Mouse (Mus musculus) hematopoietic stem cell, adult 5-6 weeks (primary cell): Measurements from ENCODE around the gene Eif4h. TPM values are rescaled to one million over a fixed set of nuclear protein-coding genes. Genes with fewer than 3 reads are reported as not detected.

Experiments
- ATAC-seq, 2 experiments: fragments of 125-278 bp in 1 of 2; replicated peaks in 1 of 2; 2 replicates each; pipeline ENCODE4 v1.8.0; 2016 to 2017; ENCODE audit warnings: inconsistent platforms in 2 of 2, mild to moderate bottlenecking in 2 of 2, moderate number of reproducible peaks in 2 of 2, low read depth in 1 of 2, moderate TSS enrichment in 1 of 2; ENCODE audit not compliant: low FRiP score in 2 of 2, poor library complexity in 2 of 2, severe bottlenecking in 2 of 2, insufficient read depth in 1 of 2, low TSS enrichment in 1 of 2
- total RNA-seq: library from RNA; stranded (forward); fragments of 172-1452, 232-1000 nt; gene quantifications from 2 replicates; pipeline ENCODE4 v1.2.3, GENCODE M21; 2017

Gene Eif4h
- total RNA-seq: 180 and 255 TPM in 2 replicates

GRCm38 (mm10) chr5:134639269-134639682 is at the start of gene Eif4h:
Gene Eif4h (minus strand): TSS chr5:134639490.
- peak; percentile 79 to 83 for ATAC-seq

DNA sequence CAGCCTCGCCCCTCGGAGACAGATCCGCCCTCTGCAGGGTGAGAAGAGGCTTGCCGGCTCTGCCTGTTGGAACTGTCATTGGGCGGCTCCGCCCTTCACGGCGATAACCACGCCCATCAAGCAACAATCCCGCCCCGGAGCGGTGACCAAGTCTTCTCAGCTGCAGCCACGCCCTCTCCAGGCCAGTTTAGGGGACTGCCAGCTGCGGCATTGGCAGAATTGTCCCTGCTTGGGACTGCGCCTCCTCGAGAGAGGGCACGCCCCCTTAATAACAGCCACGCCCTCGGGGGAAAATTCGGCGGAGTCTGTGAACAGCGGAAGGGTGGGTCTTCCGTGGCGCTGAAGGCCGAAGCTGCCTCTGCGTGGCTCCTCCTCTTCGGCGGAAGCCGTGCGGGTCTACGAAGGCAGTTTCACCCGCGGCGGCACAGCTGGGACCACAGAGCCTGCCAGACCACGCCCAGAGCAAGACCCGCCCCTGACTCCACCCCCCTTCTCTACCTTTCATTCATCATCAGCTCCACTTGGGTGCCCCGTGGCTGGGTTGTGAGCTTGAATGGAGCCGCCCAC is 49.5 kb upstream of the Eif4h start:
- peak; percentile 92 to 96 for ATAC-seq

DNA sequence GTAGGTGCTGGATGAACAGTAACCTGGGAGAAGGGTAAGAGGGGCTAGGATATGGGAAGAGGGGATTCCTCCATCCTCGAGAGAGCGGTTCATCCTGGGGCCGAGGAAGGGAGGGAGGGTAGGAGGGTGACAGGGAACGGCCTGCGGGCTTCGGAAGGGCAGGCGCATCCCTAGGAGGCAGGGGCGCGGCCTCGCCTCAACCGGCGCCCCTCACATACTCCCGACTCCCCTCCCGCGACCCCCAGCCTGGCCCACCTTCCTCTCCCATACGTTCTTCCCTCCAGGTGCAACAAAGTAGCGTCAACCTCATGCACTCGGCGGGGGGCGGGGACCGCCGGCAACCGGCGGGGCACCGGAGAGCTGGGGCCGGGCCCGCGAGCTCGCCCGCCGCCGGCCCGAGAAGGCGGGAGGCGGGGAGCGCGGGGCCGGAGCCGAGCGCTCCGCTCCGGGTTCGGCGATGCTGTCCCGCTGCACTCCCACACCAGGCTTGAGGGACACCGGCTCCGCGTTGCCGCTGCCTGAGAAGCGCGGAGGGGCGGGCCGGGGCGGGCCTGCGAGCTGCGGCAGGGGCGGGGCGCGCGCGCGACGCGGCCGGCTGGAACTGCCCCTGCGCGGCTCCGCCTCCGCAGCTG is 48.9 kb upstream of the Eif4h start, which contains the start of gene Limk1:
Limk1 (minus strand) TSS at position 513 of the 632 bp plus-strand sequence.
- no peak for ATAC-seq

DNA sequence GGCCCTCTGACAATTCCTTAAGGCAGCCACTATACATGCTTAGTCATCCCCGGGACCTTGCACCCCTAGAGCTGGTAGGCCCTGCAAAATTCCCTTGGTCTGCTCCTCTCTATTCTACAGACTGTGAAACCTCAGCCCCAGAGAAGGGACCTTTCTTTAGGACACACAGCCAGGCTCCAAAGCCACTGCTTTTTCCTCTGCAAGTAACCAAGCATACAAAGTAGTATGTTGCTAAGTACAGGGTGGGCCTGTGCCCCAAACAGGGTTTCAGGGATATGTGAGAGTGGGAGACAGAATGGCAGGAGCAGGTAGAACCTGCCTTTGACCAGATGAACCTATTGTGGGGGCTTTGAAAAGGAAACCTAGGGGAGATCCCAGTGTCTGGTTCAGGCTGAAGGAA is 47.9 kb upstream of the Eif4h start:
- ATAC-seq: no peak

DNA sequence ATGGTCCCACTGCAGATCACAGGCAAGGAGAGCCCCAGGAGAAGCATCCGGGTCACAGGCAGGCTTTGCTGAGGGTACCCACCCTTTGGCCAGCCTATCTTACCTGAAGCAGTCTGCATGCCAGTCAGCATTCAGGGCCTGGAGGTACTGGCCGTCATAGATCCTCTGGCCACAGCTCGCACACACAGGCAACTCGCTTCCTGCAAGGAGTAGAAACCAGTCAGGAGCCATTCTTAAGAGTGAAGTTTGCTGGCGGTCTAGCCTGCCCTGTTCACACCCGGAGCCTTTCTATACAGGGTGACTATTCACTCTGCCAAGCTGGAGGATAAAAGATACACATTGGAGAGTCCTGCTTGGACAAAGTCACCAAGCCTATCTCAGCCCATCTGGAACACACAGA is 47.3 kb upstream of the Eif4h start:
- ATAC-seq: no peak

- no peak for ATAC-seq
Measured at GRCm38 (mm10) chr5:134684398-134684797, 45.1 kb upstream of the Eif4h start.

DNA sequence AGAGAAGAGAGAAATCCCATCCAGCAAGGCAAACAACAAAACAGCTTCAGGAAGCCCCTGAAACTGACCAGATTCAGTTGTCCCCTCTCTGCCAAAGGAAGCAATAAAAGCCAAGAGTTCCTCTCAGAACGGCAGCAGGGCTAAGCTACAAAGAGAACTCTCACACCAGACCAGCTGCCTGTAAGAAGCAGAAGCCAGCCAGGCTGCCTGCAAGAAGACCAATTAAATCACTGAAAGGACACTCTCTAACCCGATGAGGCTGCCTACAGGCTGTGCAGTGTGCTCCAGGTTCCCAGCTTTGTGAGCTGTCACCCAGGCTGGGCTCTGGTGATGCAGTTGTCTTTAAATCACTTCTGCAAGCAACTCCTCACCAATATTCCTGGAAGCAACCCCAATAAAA is 44.5 kb upstream of the Eif4h start:
- ATAC-seq: no peak

DNA sequence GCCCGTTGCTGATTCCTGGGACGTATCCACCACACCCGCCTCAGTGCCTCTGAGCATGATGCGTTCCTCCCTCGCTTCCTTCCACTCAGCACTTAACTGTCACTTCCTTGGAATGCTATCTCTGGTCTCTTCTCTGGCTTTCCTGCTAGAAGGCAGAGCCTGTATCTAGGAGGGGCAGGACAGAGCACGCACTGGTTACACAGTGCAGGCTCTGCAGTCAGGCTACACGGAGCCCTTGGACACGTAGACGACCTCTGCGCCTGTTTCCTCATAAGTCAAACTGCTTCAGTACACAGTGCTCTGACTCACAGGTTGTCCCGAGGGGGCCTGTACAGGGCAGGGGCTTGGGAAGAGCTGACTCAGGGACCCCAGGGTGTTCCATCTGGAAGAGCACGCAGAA is 40.9 kb upstream of the Eif4h start:
- ATAC-seq: no peak

DNA sequence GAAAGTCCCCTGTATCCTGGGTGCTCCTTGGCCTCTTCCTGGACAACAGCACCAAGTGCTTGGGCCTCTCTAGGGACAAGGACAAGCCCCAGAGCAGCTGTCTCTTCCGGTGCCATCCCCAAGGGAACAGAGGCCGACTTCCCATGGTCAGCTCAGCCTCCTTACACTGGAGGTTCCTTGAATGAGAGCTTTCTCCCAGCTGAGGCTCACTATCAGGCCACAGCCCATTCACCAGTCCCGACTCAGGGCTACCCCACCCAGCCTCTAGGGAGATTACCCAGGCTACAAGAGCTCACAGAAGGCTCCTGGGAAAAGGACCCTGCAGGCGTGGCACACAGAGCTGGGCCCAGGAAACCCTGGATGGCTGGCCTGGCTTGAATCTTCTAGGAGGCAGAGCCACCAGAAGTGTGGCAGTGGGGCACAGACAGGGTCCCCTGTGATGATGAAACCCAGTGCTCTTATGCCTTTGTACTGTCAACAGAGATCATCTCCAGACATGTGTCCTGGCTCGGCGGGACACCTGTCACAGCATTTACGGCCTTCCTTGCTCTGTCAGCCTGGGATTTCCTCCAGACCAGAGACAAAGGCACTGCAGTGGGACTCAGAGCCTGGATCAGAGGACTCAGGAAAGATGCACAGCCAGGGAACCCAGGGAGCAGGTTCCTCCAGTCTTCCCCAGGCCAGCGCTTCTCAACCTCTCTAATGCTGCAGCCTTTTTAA is 39.7 kb upstream of the Eif4h start:
- no peak for ATAC-seq

- peak; percentile 91 for ATAC-seq
Measured at GRCm38 (mm10) chr5:134678031-134678430, 38.7 kb upstream of the Eif4h start.

- ATAC-seq: no peak
Measured at GRCm38 (mm10) chr5:134677491-134677890, 38.2 kb upstream of the Eif4h start.

- peak; percentile 42 to 57 for ATAC-seq
Measured at GRCm38 (mm10) chr5:134675956-134676759, 36.9 kb upstream of the Eif4h start.

GRCm38 (mm10) chr5:134674977-134675376 is 35.7 kb upstream of the Eif4h start:
- ATAC-seq: no peak

- ATAC-seq: no peak
Measured at GRCm38 (mm10) chr5:134672611-134673010, 33.3 kb upstream of the Eif4h start.

DNA sequence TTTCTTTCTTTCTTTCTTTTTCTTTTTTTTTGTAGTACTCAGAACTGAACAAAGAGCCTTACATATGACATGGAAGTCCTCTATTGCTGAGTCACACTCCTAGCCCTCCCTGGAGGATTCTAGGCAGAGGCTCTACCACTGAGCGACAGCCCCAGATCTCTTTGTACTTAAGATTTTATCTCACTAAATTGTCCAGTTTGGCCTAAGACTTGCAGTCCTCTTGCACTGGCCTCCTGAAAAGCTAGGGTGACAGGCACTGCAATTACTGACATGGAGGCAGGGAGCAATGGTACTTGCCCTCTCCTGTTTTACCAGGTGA is 32.9 kb upstream of the Eif4h start:
- no peak for ATAC-seq

DNA sequence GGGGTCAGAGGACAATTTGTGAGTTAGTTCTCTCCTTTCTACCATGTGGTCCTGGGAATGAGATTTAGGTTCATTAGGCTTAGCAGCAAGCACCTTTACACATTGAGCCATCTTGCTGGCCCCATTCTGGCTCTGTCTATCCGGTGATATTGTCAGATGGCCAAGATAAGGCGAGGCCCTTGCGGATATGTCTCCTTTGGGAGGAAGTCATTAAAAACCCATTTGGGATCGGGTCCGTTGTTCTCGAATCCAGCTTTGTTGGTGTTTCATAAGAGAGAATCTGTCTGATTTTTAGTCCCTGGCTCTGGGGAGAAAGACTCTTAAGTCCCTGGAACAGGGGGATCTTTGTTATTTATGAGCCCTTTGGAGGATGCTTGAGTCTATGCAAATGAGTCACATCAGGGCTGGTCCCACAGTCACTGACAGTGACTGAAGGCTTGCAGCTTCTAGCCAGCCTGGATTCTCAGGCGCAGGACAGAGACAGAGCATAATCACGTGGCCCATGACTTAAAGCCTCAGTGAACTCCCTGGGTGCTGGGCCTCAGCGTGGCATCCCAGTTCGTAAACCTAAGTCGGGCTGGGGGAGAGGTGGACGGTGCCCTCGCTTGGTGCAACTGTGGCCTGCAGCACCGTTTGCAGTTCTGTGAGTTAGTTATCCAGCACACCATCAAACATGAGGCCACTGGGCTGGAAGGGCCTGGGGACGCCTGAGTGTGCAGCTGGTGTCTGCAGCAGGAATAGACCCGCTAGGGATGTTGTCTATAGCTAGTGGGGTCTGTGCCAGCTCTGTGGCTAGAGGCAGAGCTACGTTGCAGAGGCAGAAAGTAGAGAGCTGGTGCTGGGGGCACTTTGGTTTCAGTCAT is 32.3 kb upstream of the Eif4h start:
- ATAC-seq: no peak

DNA sequence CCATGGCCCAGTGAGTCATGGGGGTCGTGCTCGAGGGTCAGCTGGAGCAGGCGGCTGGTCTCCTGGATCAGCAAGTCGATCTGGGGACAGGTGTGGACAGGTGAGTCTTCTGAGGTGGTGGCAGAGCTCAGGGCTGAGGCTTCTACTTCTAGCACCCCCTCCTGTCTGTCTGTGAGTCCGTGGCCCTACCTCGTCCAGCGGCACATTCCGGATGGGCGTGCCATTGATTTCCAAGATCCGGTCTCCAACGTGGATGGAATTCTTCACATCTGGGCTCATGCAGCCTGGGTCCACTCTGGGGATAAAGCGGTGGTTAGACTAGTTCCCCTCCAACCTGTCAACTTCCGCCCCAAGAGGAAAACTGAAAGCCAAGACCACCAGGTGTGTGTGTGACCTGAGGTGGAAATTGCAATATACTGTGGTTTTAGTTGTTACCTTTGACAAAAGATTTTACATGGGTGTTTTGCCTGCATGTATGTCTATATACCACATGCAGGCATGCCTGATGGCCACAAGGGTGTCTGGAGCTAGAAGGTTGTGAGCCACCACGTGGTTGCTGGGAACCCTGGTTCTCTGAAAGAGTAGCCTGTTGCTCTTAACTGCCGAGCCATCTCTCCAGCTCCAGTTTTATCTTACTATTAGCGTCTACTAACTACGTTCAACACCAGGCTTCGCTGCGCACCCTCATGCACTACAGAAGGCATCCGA is 29.9 kb upstream of the Eif4h start:
- ATAC-seq: no peak
